Mouse (Mus musculus): ENCODE measurements around the gene Gm38392.
"Not testable (repeated sequence)": the region's sequence is repeated elsewhere in the genome, so short reads cannot be mapped to it uniquely, and the experiment has no call there.

Gm38392 gene

GRCm38 (mm10) chr3:88287110-88287509 lies at the start of gene Gm38392:
Gm38392 (minus strand) TSS chr3:88287210.
- no peak for DNase-seq

GRCm38 (mm10) chr3:88336058-88337013 lies 49.3 kb upstream of the Gm38392 start, which contains the start of the genes Tmem79 and Smg5:
Tmem79 (minus strand) TSS chr3:88336148.
Smg5 (plus strand) TSS chr3:88336260.
- peak; percentile 98 for DNase-seq

GRCm38 (mm10) chr3:88335436-88336053 lies 48.5 kb upstream of the Gm38392 start:
- DNase-seq = no peak

GRCm38 (mm10) chr3:88334902-88335435 lies 48.0 kb upstream of the Gm38392 start:
- no peak for DNase-seq

GRCm38 (mm10) chr3:88334029-88334658 lies 47.1 kb upstream of the Gm38392 start:
- DNase-seq = no peak

- DNase-seq = peak; percentile 60
Observed at GRCm38 (mm10) chr3:88331282-88331681, 44.3 kb upstream of the Gm38392 start.

- no peak for DNase-seq
Observed at GRCm38 (mm10) chr3:88328956-88329355, 41.9 kb upstream of the Gm38392 start.

- peak; percentile 54 for DNase-seq
Observed at GRCm38 (mm10) chr3:88324951-88325405, 38.0 kb upstream of the Gm38392 start, which contains the start of gene Glmp. Glmp (plus strand) TSS chr3:88325023.

GRCm38 (mm10) chr3:88299172-88299571 lies 12.2 kb upstream of the Gm38392 start:
- DNase-seq = no peak

- DNase-seq = no peak
Observed at GRCm38 (mm10) chr3:88297321-88297851, 10.4 kb upstream of the Gm38392 start.

GRCm38 (mm10) chr3:88296561-88297318 lies 9.7 kb upstream of the Gm38392 start, which contains the start of the genes Tsacc and Cct3:
Tsacc (minus strand) TSS chr3:88296999.
Cct3 (plus strand) TSS chr3:88297116.
- peak; percentile 93 for DNase-seq

GRCm38 (mm10) chr3:88296110-88296560 lies 9.1 kb upstream of the Gm38392 start:
- DNase-seq = no peak

GRCm38 (mm10) chr3:88295272-88295671 lies 8.3 kb upstream of the Gm38392 start:
- DNase-seq = not testable (repeated sequence)

GRCm38 (mm10) chr3:88291970-88292369 lies 5.0 kb upstream of the Gm38392 start:
- peak; percentile 36 for DNase-seq

- not testable (repeated sequence) for DNase-seq
Observed at GRCm38 (mm10) chr3:88288133-88288713, 1.2 kb upstream of the Gm38392 start.

- DNase-seq = not testable (repeated sequence)
Observed at GRCm38 (mm10) chr3:88285565-88285895, 1.5 kb downstream of the Gm38392 start.

GRCm38 (mm10) chr3:88284815-88285564 lies 2.0 kb downstream of the Gm38392 start:
- DNase-seq = not testable (repeated sequence)

- not testable (repeated sequence) for DNase-seq
Observed at GRCm38 (mm10) chr3:88281141-88281916, 5.7 kb downstream of the Gm38392 start.

- DNase-seq = no peak
Observed at GRCm38 (mm10) chr3:88280035-88280434, 7.0 kb downstream of the Gm38392 start.
